Mouse (Mus musculus): ENCODE measurements around the gene Mgst3.

- TF ChIP-seq CTCF (conservative IDR thresholded peaks at IDR 0.05; ENCODE audit: insufficient read depth, insufficient read length, low read depth, low read length) (no peak), POLR2A (IDR thresholded peaks at IDR 0.05; ENCODE audit: low read depth, low read length) (no peak)
These were observed 13.4 kb downstream of the Mgst3 start for GRCm38 (mm10) chr1:167380223-167380622.

Measured in kidney, adult 2 months (tissue).